Mouse (Mus musculus): ENCODE measurements around the gene Lrrc27. TPM values are rescaled to one million over a fixed set of nuclear protein-coding genes. Genes with fewer than 3 reads are reported as not detected.
A peak's percentile ranks its signal among the peaks of the same experiment; 100 is the strongest.

Lrrc27 gene
- polyA plus RNA-seq, 1 experiment, result 6.4 TPM

DNA sequence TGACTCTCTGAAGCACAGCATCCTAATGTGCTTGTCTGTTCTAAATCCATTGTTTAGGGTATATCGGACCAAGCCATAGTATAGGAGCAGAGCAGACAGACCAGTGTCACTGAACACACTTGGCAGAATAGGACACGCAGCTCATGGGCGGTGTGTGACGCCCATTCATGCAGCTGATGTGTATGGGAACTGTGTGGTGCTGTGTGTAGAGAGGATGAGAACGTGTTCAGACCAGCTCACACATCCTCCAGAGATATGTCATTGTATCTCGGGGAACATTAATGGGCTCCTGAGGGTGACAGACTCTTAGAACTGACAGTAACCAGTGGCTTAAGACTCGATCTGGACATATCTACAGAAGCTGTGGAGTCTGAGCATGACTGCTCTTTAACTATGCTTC lies 13.6 kb downstream of the Lrrc27 start:
- no peak for TF ChIP-seq EP300 (IDR thresholded peaks at IDR 0.05; ENCODE audit: insufficient read depth, low read depth, low read length)
- no peak for TF ChIP-seq CTCF (IDR thresholded peaks at IDR 0.05; ENCODE audit: low read depth, low read length)
- TF ChIP-seq POLR2A (IDR thresholded peaks at IDR 0.05; ENCODE audit: insufficient read depth, low read length), result no peak
- Histone ChIP-seq H3K4me3 (ENCODE audit: low read depth, low read length) (no peak overlapping the region), H3K36me3 (ENCODE audit: control insufficient read depth, insufficient read depth, low read length, poor library complexity, severe bottlenecking) (no peaks in the 10 kb centered on the region), H3K27me3 (ENCODE audit: control insufficient read depth, insufficient read depth, low read length, poor library complexity, severe bottlenecking) (no peaks in the 10 kb centered on the region), H3K9ac (ENCODE audit: low read depth, poor library complexity, severe bottlenecking) (no peak overlapping the region), H3K4me1 (ENCODE audit: control insufficient read depth, insufficient read depth, low read length) (no peaks in the 10 kb centered on the region), H3K27ac (ENCODE audit: insufficient read depth, low read length) (no peak overlapping the region), H3K9me3 (replicated peaks; ENCODE audit: control insufficient read depth, insufficient read depth, low read length, poor library complexity, severe bottlenecking) (no peaks in the 10 kb centered on the region)

DNA sequence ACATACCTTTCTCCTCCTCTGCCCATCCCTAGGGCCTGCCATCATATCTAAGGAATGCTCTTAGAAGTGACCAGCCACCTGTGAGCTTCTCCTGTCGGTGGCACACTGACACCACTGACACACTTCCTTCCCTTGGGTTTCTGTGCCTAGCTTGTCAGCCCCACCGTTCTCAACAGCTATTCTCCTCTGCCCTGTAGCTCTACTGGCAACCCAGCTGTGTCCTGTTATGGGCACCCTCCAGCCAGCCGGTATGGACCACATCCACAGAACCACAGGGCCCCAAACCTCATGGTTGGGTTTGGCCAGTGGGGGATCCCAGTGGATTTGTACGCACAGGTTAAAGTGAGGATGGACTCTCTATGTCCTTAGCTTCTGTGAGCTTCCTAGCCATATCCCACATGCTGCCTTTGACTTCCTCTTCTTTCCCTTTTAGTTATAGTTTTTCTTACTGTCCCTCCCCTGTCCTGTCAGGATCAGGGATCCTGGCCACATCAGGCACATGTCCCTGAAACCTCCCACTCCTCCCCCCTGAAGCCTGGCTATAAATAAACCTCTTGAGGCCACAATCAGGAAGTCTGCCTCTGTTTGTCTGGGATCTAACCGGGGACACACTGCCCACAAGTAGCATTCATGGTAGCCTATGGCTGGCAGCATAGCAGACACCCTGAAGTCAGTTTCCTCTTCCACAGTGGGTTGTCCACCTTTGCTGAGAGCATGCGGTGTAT lies 15.8 kb downstream of the Lrrc27 start:
- H3K9me3 ChIP-seq (replicated peaks; ENCODE audit: control insufficient read depth, insufficient read depth, low read length, poor library complexity, severe bottlenecking), result no peaks in the 10 kb centered on the region
- no peaks in the 10 kb centered on the region for H3K4me1 ChIP-seq (ENCODE audit: control insufficient read depth, insufficient read depth, low read length)
- H3K27me3 ChIP-seq (ENCODE audit: control insufficient read depth, insufficient read depth, low read length, poor library complexity, severe bottlenecking), result no peaks in the 10 kb centered on the region
- H3K9ac ChIP-seq (ENCODE audit: low read depth, poor library complexity, severe bottlenecking), result no peak overlapping the region
- no peaks in the 10 kb centered on the region for H3K36me3 ChIP-seq (ENCODE audit: control insufficient read depth, insufficient read depth, low read length, poor library complexity, severe bottlenecking)
- H3K27ac ChIP-seq (ENCODE audit: insufficient read depth, low read length), result no peak overlapping the region
- H3K4me3 ChIP-seq (ENCODE audit: low read depth, low read length), result no peak overlapping the region
- TF ChIP-seq POLR2A (IDR thresholded peaks at IDR 0.05; ENCODE audit: insufficient read depth, low read length) (no peak), CTCF (IDR thresholded peaks at IDR 0.05; ENCODE audit: low read depth, low read length) (no peak), EP300 (IDR thresholded peaks at IDR 0.05; ENCODE audit: insufficient read depth, low read depth, low read length) (no peak)

DNA sequence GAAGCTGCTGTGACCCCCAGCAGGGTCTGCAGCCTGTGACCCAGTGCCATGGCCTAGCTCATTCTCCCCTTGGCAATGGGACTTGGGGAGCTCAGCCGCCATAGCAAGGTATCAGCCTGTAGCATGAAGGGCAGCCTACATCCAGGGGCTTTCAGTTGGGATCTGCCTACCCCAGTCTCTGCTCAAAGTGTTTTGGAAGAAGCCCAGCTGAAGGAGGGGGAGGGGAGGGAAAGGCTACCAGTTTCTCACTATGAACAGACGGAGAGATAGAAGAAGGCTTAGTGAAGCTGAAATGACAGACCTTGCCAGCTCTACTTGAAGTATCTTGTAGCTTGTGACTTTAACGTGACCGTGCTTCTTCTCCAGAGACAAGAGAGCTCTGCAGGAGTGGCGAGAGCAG lies 17.0 kb downstream of the Lrrc27 start:
- H3K36me3 ChIP-seq (ENCODE audit: control insufficient read depth, insufficient read depth, low read length, poor library complexity, severe bottlenecking), result no peaks in the 10 kb centered on the region
- no peaks in the 10 kb centered on the region for H3K27me3 ChIP-seq (ENCODE audit: control insufficient read depth, insufficient read depth, low read length, poor library complexity, severe bottlenecking)
- no peak for TF ChIP-seq POLR2A (IDR thresholded peaks at IDR 0.05; ENCODE audit: insufficient read depth, low read length)
- TF ChIP-seq CTCF (IDR thresholded peaks at IDR 0.05; ENCODE audit: low read depth, low read length), result no peak
- TF ChIP-seq EP300 (IDR thresholded peaks at IDR 0.05; ENCODE audit: insufficient read depth, low read depth, low read length), result no peak
- no peaks in the 10 kb centered on the region for H3K9me3 ChIP-seq (replicated peaks; ENCODE audit: control insufficient read depth, insufficient read depth, low read length, poor library complexity, severe bottlenecking)
- no peak overlapping the region for H3K27ac ChIP-seq (ENCODE audit: insufficient read depth, low read length)
- H3K4me3 ChIP-seq (ENCODE audit: low read depth, low read length), result no peak overlapping the region
- H3K9ac ChIP-seq (ENCODE audit: low read depth, poor library complexity, severe bottlenecking), result no peak overlapping the region
- no peaks in the 10 kb centered on the region for H3K4me1 ChIP-seq (ENCODE audit: control insufficient read depth, insufficient read depth, low read length)

DNA sequence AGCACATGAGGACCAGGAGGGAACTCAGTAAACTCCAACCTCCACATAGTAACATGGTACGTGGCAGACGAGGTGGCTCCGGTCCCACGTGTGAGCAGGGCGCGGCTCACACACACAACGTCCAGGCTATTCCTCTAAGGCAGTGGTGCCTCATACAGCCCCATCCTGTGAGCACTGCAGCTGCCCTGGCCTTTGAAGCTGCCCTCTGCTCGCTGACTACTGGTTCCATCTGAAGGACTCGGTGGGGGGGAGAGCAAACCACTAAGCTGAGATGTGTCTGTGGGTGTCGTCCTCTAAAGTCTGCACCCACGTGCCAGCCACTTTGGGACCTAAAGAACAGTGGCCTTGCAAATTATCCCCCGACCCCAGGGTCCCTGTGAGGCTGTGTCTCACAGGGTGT lies 17.5 kb downstream of the Lrrc27 start:
- Histone ChIP-seq H3K36me3 (ENCODE audit: control insufficient read depth, insufficient read depth, low read length, poor library complexity, severe bottlenecking) (no peaks in the 10 kb centered on the region), H3K4me3 (ENCODE audit: low read depth, low read length) (no peak overlapping the region), H3K27ac (ENCODE audit: insufficient read depth, low read length) (no peak overlapping the region), H3K9me3 (replicated peaks; ENCODE audit: control insufficient read depth, insufficient read depth, low read length, poor library complexity, severe bottlenecking) (no peaks in the 10 kb centered on the region), H3K27me3 (ENCODE audit: control insufficient read depth, insufficient read depth, low read length, poor library complexity, severe bottlenecking) (no peaks in the 10 kb centered on the region), H3K4me1 (ENCODE audit: control insufficient read depth, insufficient read depth, low read length) (no peaks in the 10 kb centered on the region), H3K9ac (ENCODE audit: low read depth, poor library complexity, severe bottlenecking) (no peak overlapping the region)
- TF ChIP-seq CTCF (IDR thresholded peaks at IDR 0.05; ENCODE audit: low read depth, low read length) (no peak), EP300 (IDR thresholded peaks at IDR 0.05; ENCODE audit: insufficient read depth, low read depth, low read length) (no peak), POLR2A (IDR thresholded peaks at IDR 0.05; ENCODE audit: insufficient read depth, low read length) (no peak)

DNA sequence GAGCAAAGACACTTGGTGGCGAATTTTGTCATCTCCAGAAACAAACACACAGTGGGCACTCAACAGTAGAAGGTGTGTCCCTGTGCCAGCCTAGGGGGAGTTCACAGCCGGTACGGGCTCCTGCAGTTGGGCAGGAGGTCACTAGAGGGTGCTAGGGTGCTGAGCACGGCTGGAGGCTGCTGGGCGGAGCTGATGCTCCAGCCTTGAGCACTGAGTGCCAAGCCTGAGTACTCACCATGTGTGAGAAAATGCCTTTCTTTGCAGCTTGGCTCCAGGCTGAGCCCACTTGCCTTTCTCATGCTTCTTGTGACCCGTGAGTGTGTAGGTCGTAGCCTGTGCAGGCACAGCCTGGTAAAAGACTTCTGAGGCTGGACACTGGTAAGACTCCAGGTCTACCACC lies 20.9 kb downstream of the Lrrc27 start:
- no peaks in the 10 kb centered on the region for H3K36me3 ChIP-seq (ENCODE audit: control insufficient read depth, insufficient read depth, low read length, poor library complexity, severe bottlenecking)
- peak overlapping the region; percentile 15; the same call in 1 of the 2 replicates for H3K4me3 ChIP-seq (ENCODE audit: low read depth, low read length)
- peaks cover 3% of the 10 kb centered on the region for H3K4me1 ChIP-seq (ENCODE audit: control insufficient read depth, insufficient read depth, low read length)
- TF ChIP-seq POLR2A (IDR thresholded peaks at IDR 0.05; ENCODE audit: insufficient read depth, low read length), result no peak
- TF ChIP-seq EP300 (IDR thresholded peaks at IDR 0.05; ENCODE audit: insufficient read depth, low read depth, low read length), result 0 out of 2 replicates have a peak, but pooled peaks have one; percentile 56
- peak; percentile 97 for TF ChIP-seq CTCF (IDR thresholded peaks at IDR 0.05; ENCODE audit: low read depth, low read length)
- H3K27ac ChIP-seq (ENCODE audit: insufficient read depth, low read length), result no peak overlapping the region
- no peak overlapping the region for H3K9ac ChIP-seq (ENCODE audit: low read depth, poor library complexity, severe bottlenecking)
- H3K27me3 ChIP-seq (ENCODE audit: control insufficient read depth, insufficient read depth, low read length, poor library complexity, severe bottlenecking), result no peaks in the 10 kb centered on the region
- no peaks in the 10 kb centered on the region for H3K9me3 ChIP-seq (replicated peaks; ENCODE audit: control insufficient read depth, insufficient read depth, low read length, poor library complexity, severe bottlenecking)

DNA sequence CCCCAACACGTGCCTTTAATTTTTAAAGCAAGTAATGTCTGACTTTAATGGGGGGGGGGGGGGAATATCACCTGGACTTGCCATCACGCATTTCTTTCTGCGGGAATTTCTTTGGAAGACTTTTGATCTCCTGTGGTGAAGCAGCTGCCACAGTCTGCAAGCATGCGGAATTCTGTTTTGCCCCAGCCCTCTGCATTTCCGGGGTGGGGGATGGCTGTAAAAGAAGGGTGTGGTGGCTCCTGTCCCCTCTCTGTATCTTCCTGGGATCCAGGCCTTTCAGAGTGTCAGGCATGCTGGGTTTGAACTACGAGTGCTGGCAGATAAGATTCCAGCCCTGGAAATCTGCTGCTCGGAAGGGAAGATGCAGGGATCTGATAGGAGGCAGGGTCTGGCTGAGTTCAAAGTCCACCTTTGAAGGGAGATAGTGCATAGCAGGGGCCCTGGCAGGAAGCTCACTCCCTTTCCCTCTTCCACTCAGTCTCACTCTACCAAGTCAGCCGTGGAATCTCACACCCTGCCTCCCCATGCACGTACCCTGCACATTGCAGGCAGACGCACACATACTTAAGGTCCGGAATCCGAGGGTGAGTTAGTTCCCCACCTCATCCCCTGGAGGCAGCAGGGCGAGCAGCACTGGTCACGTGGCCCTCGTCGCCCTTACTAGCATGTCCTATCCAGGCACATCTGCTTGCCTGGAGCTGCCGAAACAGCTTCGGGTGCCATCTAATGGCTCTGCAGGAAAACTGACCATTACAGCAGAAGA lies 21.8 kb downstream of the Lrrc27 start:
- no peak overlapping the region for H3K9ac ChIP-seq (ENCODE audit: low read depth, poor library complexity, severe bottlenecking)
- peak overlapping the region; percentile 52 for H3K27ac ChIP-seq (ENCODE audit: insufficient read depth, low read length)
- no peaks in the 10 kb centered on the region for H3K9me3 ChIP-seq (replicated peaks; ENCODE audit: control insufficient read depth, insufficient read depth, low read length, poor library complexity, severe bottlenecking)
- H3K4me3 ChIP-seq (ENCODE audit: low read depth, low read length), result peak overlapping the region; percentile 13; the same call in 1 of the 2 replicates
- H3K27me3 ChIP-seq (ENCODE audit: control insufficient read depth, insufficient read depth, low read length, poor library complexity, severe bottlenecking), result no peaks in the 10 kb centered on the region
- TF ChIP-seq EP300 (IDR thresholded peaks at IDR 0.05; ENCODE audit: insufficient read depth, low read depth, low read length) (peak; percentile 76), POLR2A (IDR thresholded peaks at IDR 0.05; ENCODE audit: insufficient read depth, low read length) (no peak), CTCF (IDR thresholded peaks at IDR 0.05; ENCODE audit: low read depth, low read length) (peak; percentile 10)
- peaks cover 3% of the 10 kb centered on the region for H3K4me1 ChIP-seq (ENCODE audit: control insufficient read depth, insufficient read depth, low read length)
- no peaks in the 10 kb centered on the region for H3K36me3 ChIP-seq (ENCODE audit: control insufficient read depth, insufficient read depth, low read length, poor library complexity, severe bottlenecking)
